Mouse (Mus musculus): Measurements from ENCODE around the gene Gsto1. TPM values are rescaled to one million over a fixed set of nuclear protein-coding genes. Genes with fewer than 3 reads are reported as not detected.

Gsto1 gene
- total RNA-seq, 2 experiments from 2014 or later: 106 to 117 TPM

GRCm38 (mm10) chr19:47853951-47854795 is 597 bp upstream of the Gsto1 start:
- intact Hi-C loops (cut with DNase I): no loop called here
- DNase-seq: peak; percentile 50 to 55

- no peak for DNase-seq
- intact Hi-C loops (cut with DNase I): no loop called here
Observed at GRCm38 (mm10) chr19:47857957-47858942, 3.5 kb downstream of the Gsto1 start.

DNA sequence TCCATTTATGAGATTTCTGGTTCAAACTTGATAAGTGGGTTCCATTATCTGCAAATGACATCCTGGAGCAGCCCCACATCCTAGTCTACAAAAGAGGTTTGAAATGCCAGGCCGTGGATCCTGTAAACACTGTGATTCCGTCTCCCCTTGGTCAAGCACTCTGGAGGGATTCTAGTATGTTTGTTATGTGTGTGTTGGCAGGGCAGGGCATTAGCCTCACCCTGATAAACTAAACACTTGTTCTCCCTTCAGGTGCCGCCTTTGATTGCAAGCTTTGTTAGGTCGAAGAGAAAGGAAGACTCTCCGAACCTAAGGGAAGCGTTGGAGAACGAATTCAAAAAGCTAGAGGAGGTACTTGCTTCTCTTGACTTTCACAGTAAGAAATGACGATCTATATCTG is 4.4 kb downstream of the Gsto1 start:
- intact Hi-C loops (cut with DNase I): no loop called here

DNA sequence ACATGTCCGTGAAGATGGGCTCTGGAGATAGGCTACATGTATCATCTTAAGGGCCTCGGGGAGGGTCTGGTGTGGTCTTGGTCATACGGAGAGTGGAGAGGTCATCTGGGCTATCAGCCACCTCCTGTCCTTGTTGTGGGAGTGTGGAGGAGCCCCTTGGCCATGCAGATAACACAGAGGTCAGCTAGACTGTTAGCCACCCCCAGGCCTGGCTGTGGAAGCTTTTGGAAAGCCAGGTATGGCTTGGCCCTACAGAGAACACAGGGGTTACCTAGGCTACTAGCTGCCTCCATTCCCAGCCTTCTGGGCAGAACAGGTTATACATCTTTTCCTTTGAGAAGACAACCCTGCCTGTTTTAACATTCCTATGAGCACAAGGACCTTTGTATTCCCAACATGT is 7.8 kb downstream of the Gsto1 start:
- intact Hi-C loops (cut with DNase I): no loop called here
- DNase-seq: no peak

More for the DNA sequence above, 4.4 kb downstream of the Gsto1 start:
- no peak for DNase-seq

- intact Hi-C loops (cut with DNase I): no loop called here
- DNase-seq: no peak
Observed at GRCm38 (mm10) chr19:47864051-47864450, 9.3 kb downstream of the Gsto1 start.

DNA sequence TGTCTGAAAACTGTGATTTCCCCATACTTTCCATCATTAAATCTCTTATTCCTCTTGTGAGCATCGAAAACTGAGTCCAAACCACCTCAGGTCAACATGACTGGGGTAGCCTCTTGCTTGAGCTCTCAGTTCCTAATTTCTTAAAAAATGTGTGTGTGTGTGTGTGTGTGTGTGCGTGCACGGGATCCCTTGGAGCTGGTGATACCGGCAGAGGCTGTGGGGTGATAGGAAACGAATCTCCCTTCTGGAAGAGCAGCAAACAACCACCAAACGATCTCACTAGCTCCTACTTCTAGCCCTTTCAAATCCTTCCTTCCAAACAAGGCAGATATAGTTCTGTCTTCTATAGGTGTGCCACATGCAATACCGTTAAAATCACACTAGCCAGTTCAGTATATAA is 10.0 kb downstream of the Gsto1 start:
- no peak for DNase-seq
- intact Hi-C loops (cut with DNase I): no loop called here

- intact Hi-C loops (cut with DNase I): no loop called here
- peak; percentile 94 to 96 for DNase-seq
Observed at GRCm38 (mm10) chr19:47865353-47865947, 10.7 kb downstream of the Gsto1 start, which contains the start of gene Gsto2. TSS of gene Gsto2 (plus strand) at chr19:47865534.

- intact Hi-C loops (cut with DNase I): no loop called here
- no peak for DNase-seq
Observed at GRCm38 (mm10) chr19:47867628-47868175, 12.9 kb downstream of the Gsto1 start.

DNA sequence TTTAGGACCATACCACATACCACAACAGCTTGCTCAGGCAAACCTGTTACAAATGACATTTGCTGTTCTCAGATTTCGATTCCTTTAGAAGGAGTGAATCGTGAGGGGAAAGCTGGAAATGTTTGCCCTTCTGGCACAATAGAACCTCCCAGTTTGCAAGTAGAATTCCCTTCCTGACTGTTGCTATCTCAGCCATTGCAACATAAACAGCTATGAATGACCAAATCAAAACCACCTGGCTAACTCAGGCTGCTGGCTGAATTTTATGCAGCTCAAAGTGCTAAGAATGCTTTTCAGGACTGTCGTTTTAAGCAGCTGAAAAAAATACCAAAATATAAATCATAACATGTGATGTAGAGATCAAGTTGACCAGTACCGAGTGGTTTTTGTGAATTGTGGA is 14.2 kb downstream of the Gsto1 start:
- intact Hi-C loops (cut with DNase I): no loop called here
- DNase-seq: no peak

GRCm38 (mm10) chr19:47869516-47869915 is 14.7 kb downstream of the Gsto1 start:
- intact Hi-C loops (cut with DNase I): no loop called here
- DNase-seq: no peak

DNA sequence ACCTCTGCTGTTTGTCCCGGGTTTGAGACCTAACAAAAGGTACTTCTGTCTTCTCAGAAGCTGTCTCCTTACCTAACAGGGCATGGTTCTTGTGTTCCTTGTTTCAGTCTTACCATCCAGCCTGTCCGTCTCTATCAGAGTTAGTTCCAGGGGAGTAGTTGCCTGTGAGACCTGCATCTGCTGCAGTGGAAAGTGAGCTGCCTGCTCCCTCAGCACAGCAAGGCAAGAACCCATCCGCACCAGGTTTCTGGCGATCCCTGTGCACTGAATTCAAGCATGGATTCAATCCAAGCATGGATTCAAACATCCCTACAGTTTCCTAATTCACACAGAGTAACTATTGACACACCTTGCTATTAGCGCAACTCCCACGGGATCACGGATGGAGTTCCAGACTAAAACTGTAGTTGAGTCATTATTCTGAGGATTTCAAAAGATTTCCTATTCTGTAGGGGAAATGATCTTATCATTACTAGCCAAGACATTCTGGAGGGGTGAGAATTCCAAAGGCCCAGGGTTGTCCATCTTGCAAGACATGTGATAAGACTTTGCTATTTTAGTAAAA is 15.4 kb downstream of the Gsto1 start:
- no peak for DNase-seq
- intact Hi-C loops (cut with DNase I): no loop called here

DNA sequence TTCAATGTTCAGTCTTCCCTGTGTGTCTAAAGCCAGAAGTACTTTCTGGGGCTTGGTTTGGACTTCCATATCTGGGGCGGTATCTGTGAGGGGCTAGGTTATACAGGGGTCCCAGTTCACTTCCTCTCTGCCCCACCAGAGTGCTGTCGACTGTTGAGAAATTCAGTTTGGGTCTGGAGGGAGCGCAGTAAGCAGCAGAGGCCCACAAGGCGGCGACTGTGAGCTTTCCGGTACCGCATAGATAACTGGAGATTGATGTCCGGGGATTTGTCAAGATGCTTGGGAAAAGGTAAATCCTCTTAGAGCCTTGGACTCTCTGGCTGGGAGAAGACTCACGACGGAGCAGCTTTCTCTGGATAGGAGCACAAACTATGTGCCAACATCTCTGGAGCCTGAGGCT is 16.7 kb downstream of the Gsto1 start:
- no peak for DNase-seq
- intact Hi-C loops (cut with DNase I): no loop called here

- no peak for DNase-seq
- intact Hi-C loops (cut with DNase I): no loop called here
Observed at GRCm38 (mm10) chr19:47876252-47876651, 21.5 kb downstream of the Gsto1 start.

DNA sequence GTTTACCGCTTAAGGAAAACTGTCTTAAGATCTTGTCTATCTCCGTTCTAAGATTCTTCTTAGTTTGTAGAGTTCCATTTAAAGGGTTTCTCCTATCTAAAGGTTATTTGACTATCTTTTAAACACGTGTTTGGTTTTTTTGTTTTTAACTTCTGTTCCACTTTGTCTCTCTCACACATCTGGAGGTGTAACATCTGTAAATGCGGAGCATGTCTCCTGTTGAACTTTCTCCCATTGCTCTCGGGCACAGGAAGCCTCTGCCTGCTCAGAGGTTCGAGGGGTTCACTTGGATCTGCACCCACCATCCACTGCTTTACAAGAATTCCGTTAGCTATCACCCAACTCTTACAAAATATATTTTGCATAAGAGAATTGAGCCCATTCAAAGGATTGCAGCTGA is 26.8 kb downstream of the Gsto1 start:
- DNase-seq: no peak
- intact Hi-C loops (cut with DNase I): no loop called here

GRCm38 (mm10) chr19:47882151-47882881 is 27.5 kb downstream of the Gsto1 start:
- intact Hi-C loops (cut with DNase I): loop anchor here (1.0 kb wide), 1 partner anchor 50 kb away; no protein-coding TSS in a partner anchor
- DNase-seq: peak; percentile 80 to 91

GRCm38 (mm10) chr19:47882882-47883254 is 28.1 kb downstream of the Gsto1 start:
- no peak for DNase-seq
- intact Hi-C loops (cut with DNase I): loop anchor here (1.0 kb wide), 1 partner anchor 49 kb away; no protein-coding TSS in a partner anchor

GRCm38 (mm10) chr19:47884296-47885085 is 29.7 kb downstream of the Gsto1 start:
- intact Hi-C loops (cut with DNase I): no loop called here
- no peak for DNase-seq

DNA sequence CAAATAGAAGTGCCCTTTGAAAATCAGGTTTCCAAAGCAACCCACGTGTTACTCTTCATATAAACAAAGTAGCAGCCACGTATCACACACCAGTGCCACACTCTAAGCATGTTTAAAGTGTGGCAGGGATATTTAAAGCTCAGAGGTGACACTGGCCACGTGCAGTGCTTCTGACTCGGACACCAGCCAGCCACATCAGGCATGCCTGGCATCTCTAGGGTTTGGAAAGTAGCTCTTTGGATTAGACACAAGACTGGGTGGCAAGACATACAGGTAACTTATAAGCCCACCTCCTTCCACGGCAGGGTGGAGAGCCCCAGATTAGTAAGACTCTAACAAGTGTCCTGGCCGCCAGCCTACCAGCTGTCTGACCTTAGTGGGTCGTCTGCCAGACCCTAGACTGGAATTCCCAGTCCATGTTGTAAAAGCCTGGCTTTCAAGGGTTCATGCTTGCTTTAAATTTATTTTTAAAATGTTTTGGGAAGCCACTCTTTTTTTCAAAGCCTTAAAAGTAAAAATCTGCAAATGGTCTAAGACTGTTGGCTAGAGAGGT is 30.5 kb downstream of the Gsto1 start:
- DNase-seq: peak; percentile 79
- intact Hi-C loops (cut with DNase I): no loop called here
